Mouse (Mus musculus): ENCODE data around the gene Plaa. TPM values are rescaled to one million over a fixed set of nuclear protein-coding genes. Genes with fewer than 3 reads are reported as not detected.
A peak's percentile ranks its signal among the peaks of the same experiment; 100 is the strongest.
"Not testable (repeated sequence)": the region's sequence is repeated elsewhere in the genome, so short reads cannot be mapped to it uniquely, and the experiment has no call there.

The Plaa gene
- polyA plus RNA-seq (2016; fragmentation: Nextera tagmentation; extraction: Ambion mirVana): 90.2 and 95.2 TPM in 2 replicates

DNA sequence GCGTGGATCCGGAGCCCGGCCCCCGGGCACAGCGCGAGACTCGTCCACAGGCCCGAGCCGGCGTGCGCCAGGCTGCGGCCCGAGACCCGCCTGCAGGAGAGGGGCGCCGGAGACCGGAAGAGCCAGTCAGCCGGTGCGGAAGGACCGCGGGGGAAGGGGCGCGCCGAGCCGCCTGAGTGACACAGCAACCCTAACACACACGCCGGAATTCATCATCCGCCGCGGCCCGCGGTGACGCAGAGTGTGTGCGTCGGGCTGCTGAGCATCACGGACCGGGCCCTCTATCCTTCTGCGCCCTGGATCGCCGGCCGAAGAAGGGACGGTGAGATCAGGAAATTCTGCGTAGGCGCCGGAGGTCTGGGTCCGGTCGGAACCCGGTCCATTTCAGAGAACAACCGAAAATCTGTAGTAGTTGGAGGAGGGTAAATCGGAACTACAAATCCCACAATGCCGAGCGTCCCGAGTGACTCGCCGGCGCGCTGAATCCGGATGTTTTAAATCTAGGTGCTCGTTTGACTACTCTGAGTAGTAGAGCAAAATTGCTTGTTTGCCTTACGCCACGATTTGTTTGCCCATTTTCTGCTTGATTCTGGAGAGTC lies at the start of gene Plaa:
Gene Plaa, minus strand, starts transcription at position 214 of the 599 bp plus-strand sequence.
- Histone ChIP-seq H3K4me2 (replicated peaks) (peak within 1 kb of the TSS; percentile 83), H3K4me3 (peak within 1 kb of the TSS; percentile 94), H3K9me3 (replicated peaks) (no peaks in the 10 kb centered on the region), H3K4me1 (peaks cover 21% of the 10 kb centered on the region), H3K36me3 (no peaks in the 10 kb centered on the region), H3K27me3 (no peaks in the 10 kb centered on the region), H3K27ac (peak within 1 kb of the TSS; percentile 94), H3K9ac (peak within 1 kb of the TSS; percentile 95)
- ATAC-seq (ENCODE audit: low FRiP score): peak; percentile 100
- WGBS: under 1% methylated on average over 56 of the region's 61 CpGs

GRCm38 (mm10) chr4:94650426-94651175 lies 47.6 kb upstream of the Plaa start:
- 94% methylated on average over 5 of the region's 5 CpGs for WGBS
- not testable (repeated sequence) for H3K27me3 ChIP-seq; ATAC-seq (ENCODE audit: low FRiP score); H3K4me2 ChIP-seq (replicated peaks); H3K9ac ChIP-seq; H3K4me1 ChIP-seq; H3K27ac ChIP-seq; H3K9me3 ChIP-seq (replicated peaks); H3K4me3 ChIP-seq
- H3K36me3 ChIP-seq: peaks cover 14% of the 10 kb centered on the region

DNA sequence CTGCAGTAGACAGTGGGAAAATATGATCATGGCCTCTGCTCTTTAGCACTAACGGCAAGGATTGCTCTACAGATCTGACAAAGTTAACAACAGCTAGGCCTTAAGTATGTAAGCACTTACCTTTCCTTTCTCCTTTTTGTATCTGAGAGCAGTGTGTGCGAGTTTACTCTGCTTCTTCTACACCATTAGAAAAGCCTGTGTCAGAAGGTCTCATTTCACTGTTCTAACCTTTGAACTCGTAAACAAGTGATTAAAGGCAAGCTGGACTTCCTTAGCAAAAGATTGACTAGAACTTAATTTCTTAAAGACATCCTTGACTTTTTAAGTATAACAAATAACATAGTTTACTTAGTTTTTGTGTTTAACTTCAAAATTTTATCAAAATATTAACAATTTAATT lies 46.9 kb upstream of the Plaa start, which contains the start of gene Lrrc19:
Gene Lrrc19, minus strand, starts transcription at position 225 of the 400 bp plus-strand sequence.
- WGBS: 88% methylated on average over 3 of the region's 3 CpGs
- Histone ChIP-seq H3K36me3 (peaks cover 8% of the 10 kb centered on the region), H3K27ac (no peak within 1 kb of the TSS), H3K4me2 (replicated peaks) (no peak within 1 kb of the TSS), H3K4me3 (no peak within 1 kb of the TSS), H3K27me3 (no peaks in the 10 kb centered on the region), H3K4me1 (no peaks in the 10 kb centered on the region), H3K9ac (no peak within 1 kb of the TSS), H3K9me3 (replicated peaks) (no peaks in the 10 kb centered on the region)
- ATAC-seq (ENCODE audit: low FRiP score): no peak

DNA sequence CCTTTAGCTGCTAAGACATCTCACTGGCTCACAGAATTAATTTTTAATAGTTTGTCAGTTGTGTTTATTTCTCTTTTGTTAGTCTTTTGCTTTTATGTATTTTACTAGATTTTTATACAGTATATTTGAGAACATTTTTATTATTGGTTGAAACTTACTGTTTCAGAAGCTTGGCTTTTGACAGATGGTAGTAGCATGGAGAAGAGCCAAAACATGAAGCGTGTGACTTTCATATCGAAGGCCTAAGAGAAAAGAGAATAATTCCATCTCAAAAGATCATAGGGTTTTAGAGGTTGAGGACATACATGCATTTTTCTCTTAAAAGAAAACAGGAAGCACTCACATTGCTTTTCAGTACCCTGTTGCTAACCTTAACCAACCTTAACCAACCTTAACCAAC lies 40.1 kb upstream of the Plaa start:
- WGBS: 92% methylated on average over 2 of the region's 2 CpGs
- no peak for ATAC-seq (ENCODE audit: low FRiP score)
- H3K27ac ChIP-seq: no peak overlapping the region
- no peaks in the 10 kb centered on the region for H3K4me1 ChIP-seq
- H3K9ac ChIP-seq: no peak overlapping the region
- H3K4me2 ChIP-seq (replicated peaks): no peak overlapping the region
- no peaks in the 10 kb centered on the region for H3K9me3 ChIP-seq (replicated peaks)
- H3K4me3 ChIP-seq: no peak overlapping the region
- H3K36me3 ChIP-seq: 0 out of 2 replicates have a peak, but pooled peaks cover 3% of the 10 kb centered on the region
- H3K27me3 ChIP-seq: no peaks in the 10 kb centered on the region

GRCm38 (mm10) chr4:94620077-94620476 lies 17.0 kb upstream of the Plaa start:
- H3K9me3 ChIP-seq (replicated peaks): no peaks in the 10 kb centered on the region
- H3K36me3 ChIP-seq: 0 out of 2 replicates have a peak, but pooled peaks cover 4% of the 10 kb centered on the region
- no peak overlapping the region for H3K9ac ChIP-seq
- H3K4me3 ChIP-seq: no peak overlapping the region
- no peaks in the 10 kb centered on the region for H3K27me3 ChIP-seq
- H3K27ac ChIP-seq: no peak overlapping the region
- 86% methylated on average over 2 of the region's 2 CpGs for WGBS
- peaks cover 9% of the 10 kb centered on the region for H3K4me1 ChIP-seq
- H3K4me2 ChIP-seq (replicated peaks): no peak overlapping the region
- no peak for ATAC-seq (ENCODE audit: low FRiP score)

DNA sequence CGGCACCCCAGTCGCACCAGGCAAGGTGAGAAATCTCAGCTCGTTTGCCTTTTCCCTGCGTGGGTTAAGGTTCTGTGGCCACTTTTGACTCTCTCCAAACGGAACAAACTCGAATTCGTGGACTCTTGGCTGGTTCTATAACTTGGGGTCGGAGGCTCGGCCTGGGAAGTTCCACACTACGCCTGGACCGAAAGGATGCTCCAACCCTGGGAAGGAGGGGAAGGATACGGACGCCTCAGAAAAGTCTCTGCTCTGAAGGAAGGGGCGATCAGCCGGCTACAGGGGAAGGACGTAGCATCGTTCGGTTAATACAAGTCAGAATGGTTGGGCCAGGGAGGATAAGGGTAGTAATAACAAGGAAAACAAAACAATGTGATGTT lies 11.6 kb upstream of the Plaa start:
- Histone ChIP-seq H3K36me3 (no peaks in the 10 kb centered on the region), H3K9me3 (replicated peaks) (no peaks in the 10 kb centered on the region), H3K9ac (peak overlapping the region; percentile 74), H3K4me2 (replicated peaks) (peak overlapping the region; percentile 61), H3K4me3 (peak overlapping the region; percentile 67), H3K27ac (peak overlapping the region; percentile 83), H3K4me1 (peaks cover 12% of the 10 kb centered on the region), H3K27me3 (no peaks in the 10 kb centered on the region)
- under 1% methylated on average over 18 of the region's 18 CpGs for WGBS
- ATAC-seq (ENCODE audit: low FRiP score): peak; percentile 85

GRCm38 (mm10) chr4:94613972-94614626 lies 11.1 kb upstream of the Plaa start, which contains the start of gene Ift74:
Gene Ift74, plus strand, starts transcription at chr4:94614491.
- WGBS: 2% methylated on average over 29 of the region's 29 CpGs

DNA sequence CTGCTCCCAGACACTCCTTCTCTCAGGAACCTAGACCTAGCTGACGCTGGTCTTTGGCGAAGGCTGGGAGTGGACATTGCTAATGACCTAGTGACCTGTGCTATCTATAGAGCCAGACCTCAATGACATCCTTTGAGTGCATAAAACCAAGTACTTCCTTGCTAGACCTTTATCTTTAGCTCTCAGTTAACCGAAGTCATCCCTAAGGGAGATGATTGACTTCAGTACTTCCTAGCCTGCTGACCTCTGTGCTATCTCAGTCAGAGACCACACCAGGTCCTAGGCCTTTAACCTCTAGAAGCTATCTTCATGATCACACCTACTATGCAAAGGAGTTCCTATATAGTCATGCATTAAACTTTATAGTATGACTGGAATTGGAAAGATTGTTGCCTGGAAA lies 7.3 kb upstream of the Plaa start:
- ATAC-seq (ENCODE audit: low FRiP score): no peak
- Histone ChIP-seq H3K27me3 (no peaks in the 10 kb centered on the region), H3K27ac (no peak overlapping the region), H3K9me3 (replicated peaks) (no peaks in the 10 kb centered on the region), H3K4me3 (no peak overlapping the region), H3K36me3 (no peaks in the 10 kb centered on the region), H3K9ac (no peak overlapping the region), H3K4me1 (peaks cover 6% of the 10 kb centered on the region), H3K4me2 (replicated peaks) (no peak overlapping the region)
- WGBS: 88% methylated on average over 3 of the region's 3 CpGs

More at GRCm38 (mm10) chr4:94613972-94614626, 11.1 kb upstream of the Plaa start, which contains the start of gene Ift74:
- Histone ChIP-seq H3K36me3 (no peaks in the 10 kb centered on the region), H3K27ac (peak within 1 kb of the TSS; percentile 83), H3K9me3 (replicated peaks) (no peaks in the 10 kb centered on the region), H3K4me3 (peak within 1 kb of the TSS; percentile 67), H3K4me2 (replicated peaks) (peak within 1 kb of the TSS; percentile 61), H3K9ac (peak within 1 kb of the TSS; percentile 74), H3K27me3 (no peaks in the 10 kb centered on the region), H3K4me1 (peaks cover 12% of the 10 kb centered on the region)
- peak; percentile 100 for ATAC-seq (ENCODE audit: low FRiP score)

GRCm38 (mm10) chr4:94605591-94605990 lies 2.5 kb upstream of the Plaa start:
- ATAC-seq (ENCODE audit: low FRiP score): no peak
- H3K9me3 ChIP-seq (replicated peaks): no peaks in the 10 kb centered on the region
- WGBS: 92% methylated on average over 2 of the region's 2 CpGs
- H3K27me3 ChIP-seq: no peaks in the 10 kb centered on the region
- no peak overlapping the region for H3K4me2 ChIP-seq (replicated peaks)
- H3K9ac ChIP-seq: no peak overlapping the region
- no peaks in the 10 kb centered on the region for H3K36me3 ChIP-seq
- peaks cover 21% of the 10 kb centered on the region for H3K4me1 ChIP-seq
- no peak overlapping the region for H3K27ac ChIP-seq
- H3K4me3 ChIP-seq: no peak overlapping the region

DNA sequence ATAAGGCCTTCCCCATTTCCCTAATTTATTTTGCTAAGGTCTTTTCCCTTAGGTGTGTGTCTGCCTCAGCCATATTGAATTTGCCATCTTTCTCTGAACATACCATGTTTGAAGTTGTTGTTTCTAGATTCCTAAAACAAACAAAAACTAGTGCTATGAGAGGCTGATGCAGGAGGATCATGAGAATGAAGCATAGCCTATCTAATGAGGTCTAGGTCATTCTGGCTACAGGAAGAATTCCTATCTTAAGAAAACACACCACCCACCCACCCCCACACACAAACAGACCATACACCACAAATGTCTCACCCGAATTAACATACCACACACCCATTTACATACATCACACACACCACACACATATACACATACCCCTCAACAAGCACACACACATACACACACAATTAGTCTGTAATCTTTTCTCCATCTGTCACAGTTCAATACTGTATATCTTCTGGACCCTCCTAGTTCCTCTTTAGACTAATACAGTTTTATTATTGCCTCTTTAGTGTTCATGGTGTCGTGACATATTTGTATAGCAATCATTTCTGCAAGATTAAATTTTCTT lies 1.5 kb upstream of the Plaa start:
- 91% methylated on average over 2 of the region's 2 CpGs for WGBS
- Histone ChIP-seq H3K4me3 (no peak overlapping the region), H3K27ac (no peak overlapping the region), H3K36me3 (no peaks in the 10 kb centered on the region), H3K9ac (no peak overlapping the region), H3K4me2 (replicated peaks) (peak overlapping the region; percentile 83; the same call in 1 of the 2 replicates), H3K4me1 (peaks cover 21% of the 10 kb centered on the region), H3K27me3 (no peaks in the 10 kb centered on the region), H3K9me3 (replicated peaks) (no peaks in the 10 kb centered on the region)
- no peak for ATAC-seq (ENCODE audit: low FRiP score)

GRCm38 (mm10) chr4:94602496-94603030 lies 481 bp downstream of the Plaa start:
- ATAC-seq (ENCODE audit: low FRiP score): no peak

GRCm38 (mm10) chr4:94601395-94601794 lies 1.6 kb downstream of the Plaa start:
- Histone ChIP-seq H3K36me3 (no peaks in the 10 kb centered on the region), H3K4me2 (replicated peaks) (peak overlapping the region; percentile 83), H3K9ac (no peak overlapping the region), H3K27ac (no peak overlapping the region), H3K27me3 (no peaks in the 10 kb centered on the region), H3K9me3 (replicated peaks) (no peaks in the 10 kb centered on the region), H3K4me3 (no peak overlapping the region), H3K4me1 (peaks cover 21% of the 10 kb centered on the region)
- ATAC-seq (ENCODE audit: low FRiP score): no peak
- 90% methylated on average over 4 of the region's 4 CpGs for WGBS

More at GRCm38 (mm10) chr4:94602496-94603030, 481 bp downstream of the Plaa start:
- no peaks in the 10 kb centered on the region for H3K9me3 ChIP-seq (replicated peaks)
- H3K9ac ChIP-seq: peak overlapping the region; percentile 95
- no peaks in the 10 kb centered on the region for H3K36me3 ChIP-seq
- peak overlapping the region; percentile 94 for H3K27ac ChIP-seq
- H3K4me2 ChIP-seq (replicated peaks): peak overlapping the region; percentile 83
- no peaks in the 10 kb centered on the region for H3K27me3 ChIP-seq
- H3K4me1 ChIP-seq: peaks cover 21% of the 10 kb centered on the region
- under 1% methylated on average over 32 of the region's 33 CpGs for WGBS
- peak overlapping the region; percentile 94 for H3K4me3 ChIP-seq
